Mouse (Mus musculus) urinary bladder, adult 18-20 months (tissue): ENCODE data around the gene Zfp553.

Source experiments
- DNase-seq, 2 experiments: peaks; one replicate each; pipeline ENCODE4 v3.0.0; 2022; ENCODE audit warnings: low spot score in 2 of 2, mixed read lengths in 2 of 2

The Zfp553 gene

GRCm38 (mm10) chr7:127271093-127271492, 38.2 kb downstream of the Zfp553 start:
- DNase-seq, result no peak

GRCm38 (mm10) chr7:127272566-127272965, 39.7 kb downstream of the Zfp553 start:
- DNase-seq, result no peak

- DNase-seq, result peak in 1 of 2 experiments; percentile 17
Measured at GRCm38 (mm10) chr7:127273118-127273923, 40.5 kb downstream of the Zfp553 start.

GRCm38 (mm10) chr7:127273925-127274789, 41.3 kb downstream of the Zfp553 start, which contains the start of gene Sephs2:
Gene Sephs2 (minus strand): TSS chr7:127274055.
- peak; percentile 91 to 95 for DNase-seq

GRCm38 (mm10) chr7:127276519-127276961, 43.7 kb downstream of the Zfp553 start:
- no peak for DNase-seq

GRCm38 (mm10) chr7:127278311-127278710, 45.5 kb downstream of the Zfp553 start:
- DNase-seq, result no peak

GRCm38 (mm10) chr7:127280092-127280491, 47.2 kb downstream of the Zfp553 start:
- DNase-seq, result no peak

- DNase-seq, result no peak
Measured at GRCm38 (mm10) chr7:127281114-127281513, 48.3 kb downstream of the Zfp553 start.

- DNase-seq, result no peak
Measured at GRCm38 (mm10) chr7:127282190-127282589, 49.3 kb downstream of the Zfp553 start.

- DNase-seq, result no peak
Measured at GRCm38 (mm10) chr7:127285154-127285553, 52.3 kb downstream of the Zfp553 start.
